Mouse (Mus musculus) forebrain, postnatal 0 days (tissue): ENCODE measurements around the gene Dpm2. TPM values are rescaled to one million over a fixed set of nuclear protein-coding genes. Genes with fewer than 3 reads are reported as not detected.

Experiments
- ATAC-seq: fragments of 200-750 bp; cut with Nextera tagmentation; 2 replicates; pipeline ENCODE4 v1.8.0; 2017; ENCODE audit warnings: mild to moderate bottlenecking, moderate library complexity
- DNase-seq: peaks from one replicate; pipeline ENCODE4 v3.0.0-alpha.2; 2015
- H3K27ac ChIP-seq: fragments of 300-500 bp; sonication (generic); 2 replicates; pipeline ENCODE4 v1.5.1; 2014; ENCODE audit warnings: low read depth, mild to moderate bottlenecking, antibody characterized with exemption, low read length, moderate library complexity, mixed read lengths
- H3K27me3 ChIP-seq: fragments of 300-500 bp; sonication (generic); 2 replicates; pipeline ENCODE4 v1.6.1; 2014; ENCODE audit warnings: mild to moderate bottlenecking, low read length, mixed read lengths; ENCODE audit not compliant: insufficient read depth
- H3K36me3 ChIP-seq: fragments of 300-500 bp; sonication (generic); 2 replicates; pipeline ENCODE4 v1.6.1; 2014; ENCODE audit warnings: mild to moderate bottlenecking, moderate library complexity; ENCODE audit not compliant: insufficient read depth
- H3K4me1 ChIP-seq: fragments of 300-500 bp; sonication (generic); 2 replicates; pipeline ENCODE4 v1.6.1; 2014; ENCODE audit warnings: antibody characterized with exemption; ENCODE audit not compliant: insufficient read depth
- H3K4me2 ChIP-seq: fragments of 300-500 bp; sonication (generic); 2 replicates; pipeline ENCODE4 v1.6.1; 2014; ENCODE audit warnings: low read depth, mild to moderate bottlenecking, moderate library complexity
- H3K4me3 ChIP-seq: fragments of 300-500 bp; sonication (generic); 2 replicates; pipeline ENCODE4 v1.5.1; 2014; ENCODE audit warnings: low read depth, low read length, mixed read lengths
- H3K9ac ChIP-seq: fragments of 300-500 bp; sonication (generic); 2 replicates; pipeline ENCODE4 v1.6.1; 2014; ENCODE audit warnings: mild to moderate bottlenecking
- H3K9me3 ChIP-seq: fragments of 300-500 bp; sonication (generic); 2 replicates; pipeline ENCODE4 v1.6.1; 2016; ENCODE audit warnings: low read length
- CTCF ChIP-seq: sonication (generic); IDR thresholded peaks from 2 replicates; pipeline ENCODE4 v1.5.1; 2016; ENCODE audit warnings: antibody characterized with exemption, control low read depth, low read depth
- WGBS: fragments of 180-500 bp; shearing (Covaris S2); extraction: QIAGEN DNeasy Blood & Tissue Kit; methylation state at CpG from one replicate; pipeline ENCODE4 v1.1.7; 2014; 5-methylcytosine and 5-hydroxymethylcytosine counted together
- polyA plus RNA-seq: library from polyadenylated mRNA; unstranded; fragments of >200 nt; fragmentation: Nextera tagmentation; extraction: Ambion mirVana; gene quantifications from 2 replicates; pipeline ENCODE4 v1.2.1, GENCODE M21; 2015
- total RNA-seq: library from RNA; depleted of rRNA; stranded (reverse); fragments of >200 nt; gene quantifications from 2 replicates; pipeline ENCODE4 v1.2.3, GENCODE M21; 2014; rRNA removed

The Dpm2 gene
- total and polyA plus RNA-seq, 2 experiments from 2014 or later, result 60.5 to 142 TPM

DNA sequence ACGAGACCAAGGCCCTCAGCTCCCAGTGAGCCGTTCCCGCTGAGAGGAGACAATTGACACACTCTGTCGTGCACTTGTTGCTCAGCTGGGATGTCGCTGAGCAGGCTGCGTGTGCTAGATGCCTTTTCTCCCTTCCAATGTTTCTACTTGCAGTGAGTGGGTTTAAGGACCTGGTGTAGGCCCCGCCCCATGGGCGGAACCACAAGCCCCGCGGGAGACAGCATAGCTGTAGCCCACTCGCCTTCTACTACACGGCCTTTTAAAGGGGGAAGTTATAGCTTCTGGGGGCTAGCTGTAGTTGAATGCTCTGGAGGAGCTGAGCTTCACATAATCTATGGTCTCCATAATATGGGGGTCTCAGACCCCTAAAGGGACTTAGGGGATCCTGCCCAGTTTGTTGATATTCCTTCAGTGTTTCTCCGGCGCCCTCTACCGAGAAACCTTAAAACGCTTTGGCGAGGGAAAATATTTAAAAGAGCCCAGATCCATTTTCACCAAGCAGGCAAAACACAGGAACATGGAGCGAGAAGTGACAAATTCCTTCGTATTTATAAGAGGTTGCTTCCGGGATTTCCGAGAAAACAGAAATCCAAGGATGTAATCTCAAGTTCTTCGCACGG is 40.1 kb downstream of the Dpm2 start:
- WGBS, result 16% methylated on average over 23 of the region's 23 CpGs
- 0 out of 2 replicates have a peak overlapping the region, but pooled peaks have one; percentile 19 for H3K9ac ChIP-seq
- no peaks in the 10 kb centered on the region for H3K27me3 ChIP-seq
- peaks cover 12% of the 10 kb centered on the region for H3K4me1 ChIP-seq
- DNase-seq, result peak; percentile 68
- TF ChIP-seq CTCF, result peak; percentile 50
- peak; percentile 24; the same call in 1 of the 2 replicates for ATAC-seq
- H3K9me3 ChIP-seq, result no peaks in the 10 kb centered on the region
- peak overlapping the region; percentile 32 for H3K4me3 ChIP-seq
- H3K4me2 ChIP-seq, result peak overlapping the region; percentile 48
- H3K36me3 ChIP-seq, result peaks cover 9% of the 10 kb centered on the region
- H3K27ac ChIP-seq, result no peak overlapping the region

GRCm38 (mm10) chr2:32612274-32612673 is 41.6 kb downstream of the Dpm2 start:
- Histone ChIP-seq H3K4me3 (no peak overlapping the region), H3K27me3 (no peaks in the 10 kb centered on the region), H3K27ac (no peak overlapping the region), H3K9ac (no peak overlapping the region), H3K9me3 (no peaks in the 10 kb centered on the region), H3K4me1 (peaks cover 12% of the 10 kb centered on the region), H3K4me2 (no peak overlapping the region), H3K36me3 (peaks cover 9% of the 10 kb centered on the region)
- no peak for ATAC-seq
- 75% methylated on average over 26 of the region's 26 CpGs for WGBS
- TF ChIP-seq CTCF, result no peak
- DNase-seq, result no peak

- H3K36me3 ChIP-seq, result peaks cover 9% of the 10 kb centered on the region
- no peak overlapping the region for H3K4me2 ChIP-seq
- no peaks in the 10 kb centered on the region for H3K9me3 ChIP-seq
- no peak for ATAC-seq
- no peaks in the 10 kb centered on the region for H3K27me3 ChIP-seq
- no peak overlapping the region for H3K27ac ChIP-seq
- no peak overlapping the region for H3K4me3 ChIP-seq
- H3K9ac ChIP-seq, result no peak overlapping the region
- DNase-seq, result no peak
- H3K4me1 ChIP-seq, result no peaks in the 10 kb centered on the region
- 94% methylated on average over 1 of the region's 1 CpGs for WGBS
- no peak for TF ChIP-seq CTCF
Observed at GRCm38 (mm10) chr2:32617109-32617508, 46.5 kb downstream of the Dpm2 start.

DNA sequence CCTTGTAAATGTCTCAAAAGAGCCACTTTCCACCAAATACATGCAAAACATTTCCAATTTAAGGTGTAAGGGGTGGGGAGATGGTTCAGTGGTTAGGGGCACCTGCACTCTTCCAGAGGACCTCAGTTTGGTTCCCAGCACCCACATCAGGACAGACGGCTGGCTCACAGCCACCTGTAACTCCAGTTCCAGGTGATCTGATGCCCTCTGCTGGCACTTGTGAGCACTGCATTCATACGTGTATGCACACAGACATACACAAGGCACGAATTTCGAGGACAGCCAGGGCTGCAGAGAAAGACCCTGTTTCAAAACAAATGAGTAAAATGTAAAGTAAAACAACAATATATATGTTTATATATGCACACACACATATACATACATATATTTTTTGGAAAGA is 46.9 kb downstream of the Dpm2 start:
- Histone ChIP-seq H3K27ac (no peak overlapping the region), H3K4me3 (no peak overlapping the region), H3K4me1 (no peaks in the 10 kb centered on the region), H3K36me3 (peaks cover 9% of the 10 kb centered on the region), H3K9ac (no peak overlapping the region), H3K9me3 (no peaks in the 10 kb centered on the region), H3K4me2 (no peak overlapping the region), H3K27me3 (no peaks in the 10 kb centered on the region)
- ATAC-seq (no peak), DNase-seq (no peak)
- 94% methylated on average over 4 of the region's 4 CpGs for WGBS
- TF ChIP-seq CTCF, result peak; percentile 49

- H3K4me1 ChIP-seq, result no peaks in the 10 kb centered on the region
- no peak for DNase-seq
- no peaks in the 10 kb centered on the region for H3K27me3 ChIP-seq
- 78% methylated on average over 9 of the region's 9 CpGs for WGBS
- no peak overlapping the region for H3K4me2 ChIP-seq
- no peak for ATAC-seq
- no peak overlapping the region for H3K27ac ChIP-seq
- peaks cover 9% of the 10 kb centered on the region for H3K36me3 ChIP-seq
- no peak for TF ChIP-seq CTCF
- no peaks in the 10 kb centered on the region for H3K9me3 ChIP-seq
- no peak overlapping the region for H3K9ac ChIP-seq
- H3K4me3 ChIP-seq, result no peak overlapping the region
Observed at GRCm38 (mm10) chr2:32618051-32618450, 47.4 kb downstream of the Dpm2 start.

DNA sequence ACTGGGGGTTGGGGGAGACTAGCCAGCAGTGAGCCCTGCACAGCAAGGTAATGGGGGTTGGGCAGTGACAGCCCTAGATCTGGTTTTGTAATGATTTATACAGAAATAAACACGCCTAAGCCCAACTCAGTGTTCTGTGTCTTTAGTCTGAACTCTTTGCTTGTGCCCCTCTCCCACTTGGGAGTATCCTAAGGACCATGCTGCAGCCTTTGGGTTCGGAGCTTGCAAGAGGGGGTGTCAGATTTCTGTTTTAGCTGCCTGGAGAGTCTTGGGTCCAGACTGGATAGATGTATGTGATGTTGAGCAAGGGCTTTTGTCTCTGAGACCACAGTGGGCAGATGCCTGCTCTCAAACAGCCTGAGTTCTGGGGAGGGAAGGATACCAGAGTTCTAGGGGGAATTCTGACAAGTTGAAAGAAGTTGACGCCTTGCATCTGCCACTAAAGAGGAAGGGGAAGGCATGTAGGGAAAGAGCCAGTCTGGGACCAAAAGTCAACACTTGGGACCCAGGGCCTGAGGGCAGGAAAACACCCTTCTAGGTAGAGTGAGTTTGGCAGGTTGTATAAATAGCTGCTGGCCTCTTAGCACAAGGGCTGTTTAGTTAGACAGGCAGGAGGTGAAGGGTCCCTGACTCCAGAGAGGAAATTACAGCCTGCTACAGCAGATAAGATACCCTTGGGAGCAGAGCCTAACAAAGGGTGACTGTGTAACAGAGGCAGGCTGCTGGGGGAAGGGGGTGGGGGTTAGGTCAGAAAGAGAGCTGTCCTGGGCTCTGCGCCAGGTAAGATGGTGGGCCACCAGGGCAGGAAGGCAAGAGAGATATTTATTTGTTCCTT is 50.2 kb downstream of the Dpm2 start:
- no peak overlapping the region for H3K4me2 ChIP-seq
- H3K4me1 ChIP-seq, result peaks cover 10% of the 10 kb centered on the region
- no peak overlapping the region for H3K4me3 ChIP-seq
- DNase-seq (no peak), ATAC-seq (no peak)
- no peaks in the 10 kb centered on the region for H3K27me3 ChIP-seq
- H3K36me3 ChIP-seq, result no peaks in the 10 kb centered on the region
- H3K9ac ChIP-seq, result no peak overlapping the region
- WGBS, result 45% methylated on average over 4 of the region's 4 CpGs
- H3K9me3 ChIP-seq, result no peaks in the 10 kb centered on the region
- no peak for TF ChIP-seq CTCF
- no peak overlapping the region for H3K27ac ChIP-seq

- Histone ChIP-seq H3K27ac (no peak within 1 kb of the TSS), H3K27me3 (no peaks in the 10 kb centered on the region), H3K9ac (no peak within 1 kb of the TSS), H3K9me3 (no peaks in the 10 kb centered on the region), H3K36me3 (no peaks in the 10 kb centered on the region), H3K4me3 (no peak within 1 kb of the TSS), H3K4me1 (peaks cover 16% of the 10 kb centered on the region), H3K4me2 (no peak within 1 kb of the TSS)
- ATAC-seq (no peak), DNase-seq (no peak)
- WGBS, result 41% methylated on average over 7 of the region's 7 CpGs
- TF ChIP-seq CTCF, result no peak
Observed at GRCm38 (mm10) chr2:32621517-32621859, 50.8 kb downstream of the Dpm2 start, which contains the start of gene Ak1. Gene Ak1 (plus strand): TSS chr2:32621758.

Other genes starting within 250 kb of the Dpm2 start
- 62.6 and 78.2 TPM in 2 replicates for gene Ciz1, start 218.5 kb upstream of the Dpm2 start, total RNA-seq
- gene Ciz1, start 218.5 kb upstream of the Dpm2 start, polyA plus RNA-seq, result 51.5 and 52.9 TPM in 2 replicates
- 76.2 and 106 TPM in 2 replicates for gene Dnm1, start 217.5 kb upstream of the Dpm2 start, total RNA-seq
- 47.9 and 71.6 TPM in 2 replicates for gene Dnm1, start 217.5 kb upstream of the Dpm2 start, polyA plus RNA-seq
- 197 and 210 TPM in 2 replicates for gene 1110008P14Rik, start 188.9 kb upstream of the Dpm2 start, total RNA-seq
- gene 1110008P14Rik, start 188.9 kb upstream of the Dpm2 start, polyA plus RNA-seq, result 160 and 186 TPM in 2 replicates
- 0.54 and 1.2 TPM in 2 replicates for gene Lcn2, start 182.6 kb upstream of the Dpm2 start, total RNA-seq
- 0.63 and 1.0 TPM in 2 replicates for gene Lcn2, start 182.6 kb upstream of the Dpm2 start, polyA plus RNA-seq
- 32.1 and 37.5 TPM in 2 replicates for gene Ptges2, start 175.0 kb upstream of the Dpm2 start, total RNA-seq
- 54.9 and 58.6 TPM in 2 replicates for gene Ptges2, start 175.0 kb upstream of the Dpm2 start, polyA plus RNA-seq
- 3.8 and 4.5 TPM in 2 replicates for gene Naif1, start 120.4 kb upstream of the Dpm2 start, total RNA-seq
- gene Naif1, start 120.4 kb upstream of the Dpm2 start, polyA plus RNA-seq, result 2.4 and 3.9 TPM in 2 replicates
- 55.4 and 62.5 TPM in 2 replicates for gene Slc25a25, start 119.4 kb upstream of the Dpm2 start, total RNA-seq
- 38.3 and 40.9 TPM in 2 replicates for gene Slc25a25, start 119.4 kb upstream of the Dpm2 start, polyA plus RNA-seq
- 17.6 and 19.7 TPM in 2 replicates for gene Fam102a, start 35.5 kb upstream of the Dpm2 start, total RNA-seq
- gene Fam102a, start 35.5 kb upstream of the Dpm2 start, polyA plus RNA-seq, result 7.2 and 7.5 TPM in 2 replicates
- 6.4 and 11.8 TPM in 2 replicates for gene Pip5kl1, start 3.9 kb downstream of the Dpm2 start, total RNA-seq
- 5.6 and 8.2 TPM in 2 replicates for gene Pip5kl1, start 3.9 kb downstream of the Dpm2 start, polyA plus RNA-seq
- gene 9430097D07Rik, start 4.8 kb downstream of the Dpm2 start, total RNA-seq, result 0.38 and 1.0 TPM in 2 replicates
- 0.26 and 0.45 TPM in 2 replicates for gene 9430097D07Rik, start 4.8 kb downstream of the Dpm2 start, polyA plus RNA-seq
- 32.4 and 35.5 TPM in 2 replicates for gene St6galnac4, start 16.2 kb downstream of the Dpm2 start, total RNA-seq
- 31.3 and 33.2 TPM in 2 replicates for gene St6galnac4, start 16.2 kb downstream of the Dpm2 start, polyA plus RNA-seq
- 65.3 and 72.9 TPM in 2 replicates for gene St6galnac6, start 28.9 kb downstream of the Dpm2 start, total RNA-seq
- gene St6galnac6, start 28.9 kb downstream of the Dpm2 start, polyA plus RNA-seq, result 34.8 and 42.3 TPM in 2 replicates
- 114 and 123 TPM in 2 replicates for gene Ak1, start 50.9 kb downstream of the Dpm2 start, total RNA-seq
- 119 and 123 TPM in 2 replicates for gene Ak1, start 50.9 kb downstream of the Dpm2 start, polyA plus RNA-seq
- gene Eng, start 75.7 kb downstream of the Dpm2 start, total RNA-seq, result 8.2 and 14.7 TPM in 2 replicates
- 19.3 and 22.1 TPM in 2 replicates for gene Eng, start 75.7 kb downstream of the Dpm2 start, polyA plus RNA-seq
- gene Fpgs, start 133.3 kb downstream of the Dpm2 start, total RNA-seq, result 22.4 and 31.5 TPM in 2 replicates
- 20.7 and 22.0 TPM in 2 replicates for gene Fpgs, start 133.3 kb downstream of the Dpm2 start, polyA plus RNA-seq
- gene Cdk9, start 142.2 kb downstream of the Dpm2 start, total RNA-seq, result 90.5 and 94.5 TPM in 2 replicates
- 66.5 and 67.5 TPM in 2 replicates for gene Cdk9, start 142.2 kb downstream of the Dpm2 start, polyA plus RNA-seq
- 16.5 and 24.1 TPM in 2 replicates for gene Sh2d3c, start 150.2 kb downstream of the Dpm2 start, total RNA-seq
- 41.3 and 48.9 TPM in 2 replicates for gene Sh2d3c, start 150.2 kb downstream of the Dpm2 start, polyA plus RNA-seq
- gene 6330409D20Rik, start 170.2 kb downstream of the Dpm2 start, total RNA-seq, result 2.1 and 4.3 TPM in 2 replicates
- 2.2 and 2.9 TPM in 2 replicates for gene 6330409D20Rik, start 170.2 kb downstream of the Dpm2 start, polyA plus RNA-seq
- 51.4 and 54.3 TPM in 2 replicates for gene Tor2a, start 186.4 kb downstream of the Dpm2 start, total RNA-seq
- 40.7 and 44.8 TPM in 2 replicates for gene Tor2a, start 186.4 kb downstream of the Dpm2 start, polyA plus RNA-seq
- gene Ttc16, start 204.8 kb downstream of the Dpm2 start, total RNA-seq, result 1.00 and 1.8 TPM in 2 replicates
- gene Ttc16, start 204.8 kb downstream of the Dpm2 start, polyA plus RNA-seq, result 0.68 and 1.2 TPM in 2 replicates
- gene Ptrh1, start 204.9 kb downstream of the Dpm2 start, total RNA-seq, result 2.4 and 5.5 TPM in 2 replicates
- 4.0 and 4.8 TPM in 2 replicates for gene Ptrh1, start 204.9 kb downstream of the Dpm2 start, polyA plus RNA-seq
- 1.0 and 1.2 TPM in 2 replicates for gene Cfap157, start 213.6 kb downstream of the Dpm2 start, total RNA-seq
- 0.94 and 2.8 TPM in 2 replicates for gene Cfap157, start 213.6 kb downstream of the Dpm2 start, polyA plus RNA-seq